Comparison of ENCODE assay signal across 7 mouse cellular contexts in the genomic region with DNA sequence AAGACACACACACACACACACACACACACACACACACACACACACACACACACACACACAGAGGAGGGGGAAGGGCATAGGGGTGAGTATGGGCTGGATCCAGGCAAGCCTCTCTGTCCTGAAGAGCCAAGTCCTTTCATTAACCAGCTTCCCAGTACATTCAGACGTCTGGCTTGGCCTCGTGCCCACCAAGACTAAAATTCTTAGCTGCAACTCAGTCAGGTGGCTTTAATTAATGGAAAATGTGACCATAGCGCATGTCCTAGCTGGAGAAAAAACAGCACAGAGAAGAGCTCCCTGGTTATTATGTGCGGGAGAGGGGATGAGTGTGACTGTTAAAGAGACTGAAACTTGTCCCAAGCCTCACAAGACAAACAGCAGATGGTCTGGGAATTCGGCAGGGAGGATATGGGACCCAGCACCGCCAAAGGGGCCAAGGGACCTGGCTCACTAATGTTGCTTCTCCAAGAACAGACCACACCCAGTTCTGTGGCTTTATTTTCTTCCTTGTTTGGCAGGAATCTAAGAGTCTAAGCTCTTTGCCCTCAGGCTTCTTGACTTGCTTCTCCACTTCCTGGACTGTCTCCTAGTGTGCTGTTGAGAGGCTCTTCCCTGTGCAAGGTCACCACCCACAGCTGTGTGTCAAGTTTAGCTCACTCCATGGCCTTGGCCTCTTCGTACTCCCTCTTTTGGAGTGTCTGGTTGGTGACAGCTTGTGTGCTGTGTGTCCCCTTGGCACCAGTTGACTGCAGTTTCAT. TPM values are rescaled to one million over a fixed set of nuclear protein-coding genes. Genes with fewer than 3 reads are reported as not detected.
DNase-seq lines count a peak whose midpoint lies in the region; ATAC-seq and TF ChIP-seq lines count a peak whose summit lies in the region.

No protein-coding gene starts in this region.

- H3K9me3 ChIP-seq in midbrain, embryonic 16.5 days (replicated peaks; ENCODE audit: control insufficient read depth, low read length, poor library complexity, severe bottlenecking), result no peaks in the 10 kb centered on the region

- peak overlapping the region; percentile 96 for H3K27ac ChIP-seq in embryonic fibroblast, embryonic 13.5 days (ENCODE audit: insufficient read depth, low read length)
- H3K27ac ChIP-seq in midbrain, embryonic 16.5 days (ENCODE audit: low read length), result no peak overlapping the region

- intact Hi-C loops in heart, postnatal 10 days (cut with DNase I), result no loop called here

- no peak overlapping the region for H3K9ac ChIP-seq in midbrain, embryonic 16.5 days (ENCODE audit: low read depth, low read length)

- peak; percentile 68 for ATAC-seq in midbrain, embryonic 16.5 days

- H3K4me2 ChIP-seq in midbrain, embryonic 16.5 days (ENCODE audit: low read length), result no peak overlapping the region

- 52% methylated on average over 7 of the region's 7 CpGs for WGBS in midbrain, embryonic 16.5 days

- H3K27me3 ChIP-seq in midbrain, embryonic 16.5 days (ENCODE audit: control insufficient read depth, insufficient read depth, low read depth, low read length), result no peaks in the 10 kb centered on the region

- no peak overlapping the region for H3K4me3 ChIP-seq in embryonic fibroblast, embryonic 13.5 days (ENCODE audit: insufficient read depth, low read length)
- H3K4me3 ChIP-seq in midbrain, embryonic 16.5 days (ENCODE audit: low read depth, low read length), result no peak overlapping the region

- no peak for TF ChIP-seq CTCF in embryonic fibroblast, embryonic 13.5 days (IDR thresholded peaks at IDR 0.05; ENCODE audit: borderline replicate concordance, insufficient read depth, low read length)

- no peak for TF ChIP-seq POLR2A in embryonic fibroblast, embryonic 13.5 days (IDR thresholded peaks at IDR 0.05; ENCODE audit: low read depth, low read length)

- peaks cover 23% of the 10 kb centered on the region for H3K4me1 ChIP-seq in embryonic fibroblast, embryonic 13.5 days (ENCODE audit: control insufficient read depth, insufficient read depth, low read length)
- H3K4me1 ChIP-seq in midbrain, embryonic 16.5 days (ENCODE audit: control insufficient read depth, insufficient read depth, low read length), result no peaks in the 10 kb centered on the region; the same call in 1 of the 2 replicates

- no peaks in the 10 kb centered on the region for H3K36me3 ChIP-seq in midbrain, embryonic 16.5 days (ENCODE audit: control insufficient read depth, insufficient read depth, low read length)

- DNase-seq in 3134 (ENCODE audit: extremely low read depth, insufficient read length, low spot score) (peak; percentile 58), ES-CJ7 (ENCODE audit: low read depth, low spot score) (peak; percentile 66)
- DNase-seq in heart, postnatal 10 days, result peak; percentile 65
- peak; percentile 71 to 78 for DNase-seq in kidney, postnatal 4 days
- no peak for DNase-seq in c-Kit-positive CD71-positive TER-119-positive erythroid progenitor cells, embryonic 14.5 days (ENCODE audit: low spot score)

RNA-seq across cellular contexts. Expression of a gene that starts 9.1 kb away (rescaled TPM):
- polyA plus RNA-seq in embryonic fibroblast, embryonic 13.5 days (2011; ENCODE audit: insufficient read length, low read depth, missing spikeins), result 14.2 and 14.7 TPM in 2 replicates
- 10 to 100 TPM; 15.7 to 18.0 TPM for total RNA-seq in heart, postnatal 10 days (2021)
- polyA plus RNA-seq in midbrain, embryonic 16.5 days (2015; fragmentation: Nextera tagmentation; extraction: Ambion mirVana), result 8.8 and 9.2 TPM in 2 replicates

RNA-seq across cellular contexts. Expression of a gene that starts 27.1 kb away (rescaled TPM):
- not detected in 2 replicates for polyA plus RNA-seq in embryonic fibroblast, embryonic 13.5 days (2011; ENCODE audit: insufficient read length, low read depth, missing spikeins)
- not detected for total RNA-seq in heart, postnatal 10 days (2021)
- not detected in 2 replicates for polyA plus RNA-seq in midbrain, embryonic 16.5 days (2015; fragmentation: Nextera tagmentation; extraction: Ambion mirVana)

RNA-seq across cellular contexts. Expression of a gene that starts 35.2 kb away (rescaled TPM):
- polyA plus RNA-seq in embryonic fibroblast, embryonic 13.5 days (2011; ENCODE audit: insufficient read length, low read depth, missing spikeins), result not detected in 2 replicates
- total RNA-seq in heart, postnatal 10 days (2021), result not detected
- 0.11 TPM in 1 of 2 replicates, not detected in the other for polyA plus RNA-seq in midbrain, embryonic 16.5 days (2015; fragmentation: Nextera tagmentation; extraction: Ambion mirVana)

RNA-seq across cellular contexts. Expression of a gene that starts 59.2 kb away (rescaled TPM):
- not detected in 2 replicates for polyA plus RNA-seq in embryonic fibroblast, embryonic 13.5 days (2011; ENCODE audit: insufficient read length, low read depth, missing spikeins)
- total RNA-seq in heart, postnatal 10 days (2021), result not detected
- polyA plus RNA-seq in midbrain, embryonic 16.5 days (2015; fragmentation: Nextera tagmentation; extraction: Ambion mirVana), result not detected in 2 replicates
